Mouse (Mus musculus) stomach, postnatal 0 days (tissue): ENCODE measurements around the gene Ilf2. TPM values are rescaled to one million over a fixed set of nuclear protein-coding genes. Genes with fewer than 3 reads are reported as not detected.
A peak's percentile ranks its signal among the peaks of the same experiment; 100 is the strongest.

Source experiments
- ATAC-seq: fragments of 200-750 bp; cut with Nextera tagmentation; 2 replicates; pipeline ENCODE4 v1.8.0; 2017; ENCODE audit not compliant: low FRiP score, low TSS enrichment
- DNase-seq: peaks from one replicate; pipeline ENCODE4 v3.0.0-alpha.2; 2016; ENCODE audit warnings: low spot score
- H3K27ac ChIP-seq: fragments of 300-500 bp; sonication (generic); replicated peaks from 2 replicates; pipeline ENCODE4 v1.5.1; 2014; ENCODE audit warnings: mild to moderate bottlenecking, control low read depth
- H3K27me3 ChIP-seq: fragments of 300-500 bp; sonication (generic); 2 replicates; pipeline ENCODE4 v1.6.1; 2014; ENCODE audit warnings: low read length; ENCODE audit not compliant: control insufficient read depth, insufficient read depth
- H3K36me3 ChIP-seq: fragments of 300-500 bp; sonication (generic); 2 replicates; pipeline ENCODE4 v1.6.1; 2014; ENCODE audit warnings: low read length, mixed read lengths; ENCODE audit not compliant: control insufficient read depth, insufficient read depth
- H3K4me1 ChIP-seq: fragments of 300-500 bp; sonication (generic); replicated peaks from 2 replicates; pipeline ENCODE4 v1.6.1; 2014; ENCODE audit warnings: antibody characterized with exemption; ENCODE audit not compliant: control insufficient read depth, insufficient read depth
- H3K4me2 ChIP-seq: fragments of 300-500 bp; sonication (generic); replicated peaks from 2 replicates; pipeline ENCODE4 v1.6.1; 2014; ENCODE audit warnings: low read depth, mild to moderate bottlenecking, control low read depth, moderate library complexity
- H3K4me3 ChIP-seq: fragments of 300-500 bp; sonication (generic); 2 replicates; pipeline ENCODE4 v1.5.1; 2014; ENCODE audit warnings: low read depth, low read length, control low read depth
- H3K9ac ChIP-seq: fragments of 300-500 bp; sonication (generic); 2 replicates; pipeline ENCODE4 v1.6.1; 2014; ENCODE audit warnings: mild to moderate bottlenecking, low read length, control low read depth, mixed read lengths
- H3K9me3 ChIP-seq: fragments of 300-500 bp; sonication (generic); 2 replicates; pipeline ENCODE4 v1.6.1; 2016; ENCODE audit warnings: low read length; ENCODE audit not compliant: control insufficient read depth
- CTCF ChIP-seq: IDR thresholded peaks from 2 replicates; pipeline ENCODE4 v1.5.1; 2016; ENCODE audit warnings: antibody characterized with exemption, low read depth, mild to moderate bottlenecking, moderate library complexity
- EP300 ChIP-seq: optimal IDR thresholded peaks from 2 replicates; pipeline ENCODE3; 2016; ENCODE audit warnings: antibody characterized with exemption
- WGBS: fragments of 180-500 bp; shearing (Covaris S2); extraction: QIAGEN DNeasy Blood & Tissue Kit; methylation state at CpG from one replicate; pipeline ENCODE4 v1.1.7; 2014; 5-methylcytosine and 5-hydroxymethylcytosine counted together
- polyA plus RNA-seq: library from polyadenylated mRNA; unstranded; fragments of >200 nt; fragmentation: Nextera tagmentation; extraction: Ambion mirVana; gene quantifications from 2 replicates; pipeline ENCODE4 v1.2.1, GENCODE M21; 2015

Gene Ilf2
- polyA plus RNA-seq, 1 experiment from 2014 or later, result 57.6 TPM

GRCm38 (mm10) chr3:90537905-90538296 lies 62.0 kb downstream of the Ilf2 start:
- Histone ChIP-seq H3K27ac (peak overlapping the region; percentile 95), H3K4me3 (peak overlapping the region; percentile 46), H3K4me1 (no peaks in the 10 kb centered on the region), H3K36me3 (no peaks in the 10 kb centered on the region), H3K27me3 (no peaks in the 10 kb centered on the region), H3K9me3 (no peaks in the 10 kb centered on the region), H3K4me2 (peak overlapping the region; percentile 68), H3K9ac (peak overlapping the region; percentile 63)
- 56% methylated on average over 5 of the region's 5 CpGs for WGBS
- DNase-seq (no peak), ATAC-seq (peak; percentile 54)
- TF ChIP-seq EP300, result no peak
- TF ChIP-seq CTCF, result no peak

Other genes with a start within 250 kb of the Ilf2 start
- 131 TPM in 2 replicates for gene Jtb, start 244.5 kb upstream of the Ilf2 start, polyA plus RNA-seq
- 41.9 TPM in 2 replicates for gene Creb3l4, start 232.6 kb upstream of the Ilf2 start, polyA plus RNA-seq
- 95.4 and 102 TPM in 2 replicates for gene Slc39a1, start 228.0 kb upstream of the Ilf2 start, polyA plus RNA-seq
- 8.9 and 11.8 TPM in 2 replicates for gene Crtc2, start 222.0 kb upstream of the Ilf2 start, polyA plus RNA-seq
- gene Dennd4b, start 210.9 kb upstream of the Ilf2 start, polyA plus RNA-seq, result 0.95 and 1.1 TPM in 2 replicates
- 4.0 and 4.8 TPM in 2 replicates for gene Gatad2b, start 182.9 kb upstream of the Ilf2 start, polyA plus RNA-seq
- gene Slc27a3, start 86.2 kb upstream of the Ilf2 start, polyA plus RNA-seq, result 4.7 and 5.3 TPM in 2 replicates
- gene Ints3, start 42.5 kb upstream of the Ilf2 start, polyA plus RNA-seq, result 9.2 and 9.7 TPM in 2 replicates
- gene Npr1, start 10.3 kb upstream of the Ilf2 start, polyA plus RNA-seq, result 3.0 and 3.6 TPM in 2 replicates
- 63.4 and 68.2 TPM in 2 replicates for gene Snapin, start 14.9 kb downstream of the Ilf2 start, polyA plus RNA-seq
- gene Chtop, start 33.4 kb downstream of the Ilf2 start, polyA plus RNA-seq, result 72.2 and 74.2 TPM in 2 replicates
- 386 TPM in 2 replicates for gene S100a1, start 38.3 kb downstream of the Ilf2 start, polyA plus RNA-seq
- 66.7 and 73.6 TPM in 2 replicates for gene S100a13, start 38.3 kb downstream of the Ilf2 start, polyA plus RNA-seq
- gene S100a14, start 50.7 kb downstream of the Ilf2 start, polyA plus RNA-seq, result 271 and 299 TPM in 2 replicates
- gene S100a16, start 61.1 kb downstream of the Ilf2 start, polyA plus RNA-seq, result 559 and 590 TPM in 2 replicates
- gene S100a3, start 84.5 kb downstream of the Ilf2 start, polyA plus RNA-seq, result 1.2 and 2.1 TPM in 2 replicates
- 0.65 and 1.2 TPM in 2 replicates for gene S100a2, start 114.1 kb downstream of the Ilf2 start, polyA plus RNA-seq
- not detected in 2 replicates for gene Gm42674, start 125.8 kb downstream of the Ilf2 start, polyA plus RNA-seq
- gene S100a4, start 127.6 kb downstream of the Ilf2 start, polyA plus RNA-seq, result 12.1 and 17.4 TPM in 2 replicates
- 9.6 and 10.5 TPM in 2 replicates for gene S100a5, start 132.4 kb downstream of the Ilf2 start, polyA plus RNA-seq
- 3,650 and 3,685 TPM in 2 replicates for gene S100a6, start 136.8 kb downstream of the Ilf2 start, polyA plus RNA-seq
- 24.5 and 27.3 TPM in 2 replicates for gene S100a7a, start 177.9 kb downstream of the Ilf2 start, polyA plus RNA-seq
- 14.4 and 18.3 TPM in 2 replicates for gene S100a8, start 192.9 kb downstream of the Ilf2 start, polyA plus RNA-seq
- 56.6 and 65.4 TPM in 2 replicates for gene S100a9, start 219.6 kb downstream of the Ilf2 start, polyA plus RNA-seq